Comparison of ENCODE assay signal across 14 mouse cellular contexts in the genomic region with DNA sequence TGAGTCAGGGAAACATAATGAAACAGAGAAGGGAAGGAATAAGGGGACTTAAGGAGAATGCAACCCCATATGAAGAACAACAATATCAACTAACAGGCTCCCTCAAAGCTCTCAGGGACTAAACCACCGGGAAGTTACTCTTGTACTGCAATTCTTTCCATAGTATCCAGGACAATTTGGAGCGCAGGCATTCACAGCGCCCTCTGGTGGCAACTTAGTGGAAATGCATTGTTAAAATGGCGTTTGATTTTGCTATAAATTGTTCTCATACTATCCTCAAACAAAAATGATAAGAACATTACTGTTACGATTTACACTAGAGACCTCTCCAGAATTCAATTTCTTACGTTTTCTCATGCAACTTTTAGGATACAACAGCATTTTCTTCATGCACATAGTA.
DNase-seq lines count a peak whose midpoint lies in the region; ATAC-seq lines count a peak whose summit lies in the region.
"Had no signal": no experiment of that assay in that cellular context is flagged by ENCODE, and none has a peak within 500 bp of the region (broad histone marks: within the 10 kb centered on the region; RNA-seq: fewer than 3 reads in every experiment).

No protein-coding gene starts in this region.

- no peak overlapping the region for H3K9ac ChIP-seq in limb, embryonic 11.5 days (ENCODE audit: low read length)
- H3K9ac ChIP-seq: kidney, embryonic 15.5 days had no signal

- no peaks in the 10 kb centered on the region for H3K9me3 ChIP-seq in limb, embryonic 11.5 days (ENCODE audit: control insufficient read depth, low read length)
- no peaks in the 10 kb centered on the region for H3K9me3 ChIP-seq in limb, embryonic 10.5 days (replicated peaks)
- H3K9me3 ChIP-seq: kidney, embryonic 15.5 days had no signal

- no peaks in the 10 kb centered on the region for H3K36me3 ChIP-seq in limb, embryonic 11.5 days (ENCODE audit: control insufficient read depth, insufficient read depth, low read length)
- H3K36me3 ChIP-seq in limb, embryonic 10.5 days = no peaks in the 10 kb centered on the region
- H3K36me3 ChIP-seq: kidney, embryonic 15.5 days had no signal

- ATAC-seq in limb, embryonic 11.5 days (ENCODE audit: insufficient number of reproducible peaks, low FRiP score, low TSS enrichment, low read depth) = no peak

- H3K4me3 ChIP-seq in limb, embryonic 11.5 days (ENCODE audit: low read depth, low read length) = no peak overlapping the region
- no peak overlapping the region for H3K4me3 ChIP-seq in limb, embryonic 10.5 days
- H3K4me3 ChIP-seq: kidney, embryonic 15.5 days had no signal

- H3K4me1 ChIP-seq in limb, embryonic 11.5 days (ENCODE audit: control insufficient read depth, insufficient read depth, low read length) = no peaks in the 10 kb centered on the region
- H3K4me1 ChIP-seq in limb, embryonic 10.5 days = no peaks in the 10 kb centered on the region
- H3K4me1 ChIP-seq: kidney, embryonic 15.5 days had no signal

- WGBS in limb, embryonic 11.5 days = 22% methylated on average over 6 of the region's 6 CpGs
- WGBS in limb, embryonic 10.5 days = 15% methylated on average over 6 of the region's 6 CpGs

- no peak overlapping the region for H3K4me2 ChIP-seq in limb, embryonic 11.5 days (ENCODE audit: low read depth, severe bottlenecking)
- H3K4me2 ChIP-seq: kidney, embryonic 15.5 days had no signal

- peak; percentile 7 for DNase-seq in adrenal gland, postnatal 25 days
- DNase-seq in adrenal gland, postnatal 4 days (ENCODE audit: low spot score in 2 of 2) = no peak
- peak; percentile 25 for DNase-seq in limb, embryonic 11.5 days (ENCODE audit: low spot score)
- DNase-seq in limb, embryonic 10.5 days (ENCODE audit: low spot score) = no peak
- peak; percentile 40 for DNase-seq in ES-CJ7 (ENCODE audit: low read depth, low spot score)
- peak; percentile 39 for DNase-seq in embryo, embryonic 10.5 days (ENCODE audit: low spot score)
- no peak for DNase-seq in c-Kit-positive CD71-positive TER-119-positive erythroid progenitor cells, embryonic 14.5 days (ENCODE audit: low spot score)
- DNase-seq in thymus, postnatal 4 days = no peak
- DNase-seq: B cell, adult 2 months; cerebellum, adult 9-11 months; gastrocnemius, postnatal 14 days; heart, postnatal 36 days; left cerebral cortex, postnatal 4 days had no signal

- H3K27me3 ChIP-seq in limb, embryonic 11.5 days (ENCODE audit: control insufficient read depth, insufficient read depth, low read length) = no peaks in the 10 kb centered on the region
- H3K27me3 ChIP-seq in limb, embryonic 10.5 days (ENCODE audit: low read depth, poor library complexity, severe bottlenecking) = no peaks in the 10 kb centered on the region
- H3K27me3 ChIP-seq: kidney, embryonic 15.5 days had no signal

- no peak overlapping the region for H3K27ac ChIP-seq in limb, embryonic 11.5 days (replicated peaks; ENCODE audit: low read depth, low read length)
- no peak overlapping the region for H3K27ac ChIP-seq in limb, embryonic 10.5 days
- H3K27ac ChIP-seq: kidney, embryonic 15.5 days had no signal

Comparison
In these comparisons a context has a peak if more than half of its experiments do, and no peak if none do; other contexts are left out.
1. DNase-seq: peak in adrenal gland, postnatal 25 days (single experiment), limb, embryonic 11.5 days (single experiment), ES-CJ7 (single experiment) and embryo, embryonic 10.5 days (single experiment); none in adrenal gland, postnatal 4 days (0 of 2), limb, embryonic 10.5 days (single experiment), c-Kit-positive CD71-positive TER-119-positive erythroid progenitor cells, embryonic 14.5 days (single experiment) and thymus, postnatal 4 days (single experiment).